Mouse (Mus musculus) hindbrain, embryonic 11.5 days (tissue): Measurements from ENCODE around the gene Parp3. TPM values are rescaled to one million over a fixed set of nuclear protein-coding genes. Genes with fewer than 3 reads are reported as not detected.
A peak's percentile ranks its signal among the peaks of the same experiment; 100 is the strongest.

Experiments
- ATAC-seq: fragments of 200-750 bp; cut with Nextera tagmentation; 2 replicates; pipeline ENCODE4 v1.8.0; 2017; ENCODE audit warnings: mild to moderate bottlenecking, moderate TSS enrichment, moderate library complexity; ENCODE audit not compliant: low FRiP score
- DNase-seq: peaks from one replicate; pipeline ENCODE4 v3.0.0-alpha.2; 2015; ENCODE audit warnings: low spot score
- H3K27ac ChIP-seq: fragments of 300-500 bp; sonication (generic); 2 replicates; pipeline ENCODE4 v1.5.1; 2014; ENCODE audit warnings: mild to moderate bottlenecking, low read depth, low read length
- H3K27me3 ChIP-seq: fragments of 300-500 bp; sonication (generic); 2 replicates; pipeline ENCODE4 v1.6.1; 2014; ENCODE audit warnings: mild to moderate bottlenecking, low read length, moderate library complexity, mixed read lengths; ENCODE audit not compliant: control insufficient read depth, insufficient read depth
- H3K36me3 ChIP-seq: fragments of 300-500 bp; sonication (generic); 2 replicates; pipeline ENCODE4 v1.6.1; 2014; ENCODE audit warnings: mild to moderate bottlenecking, low read length, moderate library complexity, mixed read lengths; ENCODE audit not compliant: control insufficient read depth, insufficient read depth
- H3K4me1 ChIP-seq: fragments of 300-500 bp; sonication (generic); replicated peaks from 2 replicates; pipeline ENCODE4 v1.6.1; 2014; ENCODE audit warnings: low read length, mixed read lengths; ENCODE audit not compliant: control insufficient read depth, insufficient read depth
- H3K4me2 ChIP-seq: fragments of 300-500 bp; sonication (generic); replicated peaks from 2 replicates; pipeline ENCODE4 v1.6.1; 2014; ENCODE audit warnings: mild to moderate bottlenecking, low read depth, low read length
- H3K4me3 ChIP-seq: fragments of 300-500 bp; sonication (generic); 2 replicates; pipeline ENCODE4 v1.5.1; 2014; ENCODE audit warnings: low read depth, low read length
- H3K9ac ChIP-seq: fragments of 300-500 bp; sonication (generic); 2 replicates; pipeline ENCODE4 v1.6.1; 2014; ENCODE audit warnings: low read depth, low read length
- H3K9me3 ChIP-seq: fragments of 300-500 bp; sonication (generic); 2 replicates; pipeline ENCODE4 v1.6.1; 2016; ENCODE audit warnings: low read length; ENCODE audit not compliant: control insufficient read depth
- WGBS: fragments of 180-500 bp; shearing (Covaris S2); extraction: QIAGEN DNeasy Blood & Tissue Kit; methylation state at CpG from one replicate; pipeline ENCODE4 v1.1.7; 2014; 5-methylcytosine and 5-hydroxymethylcytosine counted together
- polyA plus RNA-seq: library from polyadenylated mRNA; unstranded; fragments of >200 nt; fragmentation: Nextera tagmentation; extraction: Ambion mirVana; gene quantifications from 2 replicates; pipeline ENCODE4 v1.2.1, GENCODE M21; 2014

Parp3 gene
- polyA plus RNA-seq, 1 experiment from 2014 or later: 1.4 TPM

DNA sequence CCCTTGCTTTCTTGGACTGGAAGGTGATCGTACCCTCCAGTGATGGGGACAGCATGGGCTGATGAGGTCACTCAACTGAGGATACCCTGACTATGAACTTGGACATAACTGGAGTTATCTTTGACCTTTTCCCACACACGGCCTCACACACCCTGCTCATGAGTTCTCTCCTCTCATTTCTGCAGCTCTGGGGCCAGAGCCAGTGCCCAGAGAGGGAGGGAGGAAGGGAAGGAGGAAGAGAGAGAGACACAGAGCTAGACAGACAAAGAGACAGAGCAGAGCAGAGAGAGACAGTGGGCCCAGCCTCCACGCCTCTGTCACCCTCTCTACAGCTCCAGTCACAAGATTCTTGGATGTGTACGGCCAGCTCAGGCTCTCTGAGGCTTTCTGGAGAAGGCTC is 4.4 kb downstream of the Parp3 start:
- Histone ChIP-seq H3K36me3 (no peaks in the 10 kb centered on the region), H3K4me2 (no peak overlapping the region), H3K9me3 (no peaks in the 10 kb centered on the region), H3K27ac (no peak overlapping the region), H3K4me3 (no peak overlapping the region), H3K9ac (no peak overlapping the region), H3K4me1 (0 out of 2 replicates have a peak, but pooled peaks cover 4% of the 10 kb centered on the region), H3K27me3 (no peaks in the 10 kb centered on the region)
- no peak for ATAC-seq
- WGBS: 72% methylated on average over 4 of the region's 4 CpGs
- no peak for DNase-seq

DNA sequence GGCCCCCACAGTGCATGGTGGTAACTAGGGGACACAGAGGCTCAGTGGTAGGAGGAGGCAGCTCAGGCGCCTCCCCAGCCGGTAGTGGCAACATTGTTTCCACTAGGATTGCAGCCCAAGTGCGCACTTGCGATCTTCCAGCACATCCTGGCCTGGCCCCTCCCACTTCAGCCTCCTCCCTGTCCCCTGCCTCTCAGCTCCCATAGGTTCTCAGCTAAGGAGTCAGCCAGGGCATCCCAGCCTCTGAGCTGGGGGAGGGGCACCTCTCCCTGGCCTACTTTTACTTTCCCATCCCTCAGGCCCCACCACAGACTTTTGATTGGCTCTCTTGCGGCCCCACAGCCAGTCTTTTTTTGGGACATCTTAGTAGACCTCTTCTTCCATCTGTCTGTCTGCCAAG is 4.9 kb downstream of the Parp3 start:
- no peaks in the 10 kb centered on the region for H3K36me3 ChIP-seq
- ATAC-seq: 0 out of 2 replicates have a peak, but pooled peaks have one; percentile 13
- no peak overlapping the region for H3K9ac ChIP-seq
- no peaks in the 10 kb centered on the region for H3K9me3 ChIP-seq
- DNase-seq: no peak
- no peak overlapping the region for H3K4me3 ChIP-seq
- H3K27me3 ChIP-seq: no peaks in the 10 kb centered on the region
- WGBS: 11% methylated on average over 5 of the region's 5 CpGs
- no peak overlapping the region for H3K27ac ChIP-seq
- 0 out of 2 replicates have a peak, but pooled peaks cover 4% of the 10 kb centered on the region for H3K4me1 ChIP-seq
- H3K4me2 ChIP-seq: no peak overlapping the region

DNA sequence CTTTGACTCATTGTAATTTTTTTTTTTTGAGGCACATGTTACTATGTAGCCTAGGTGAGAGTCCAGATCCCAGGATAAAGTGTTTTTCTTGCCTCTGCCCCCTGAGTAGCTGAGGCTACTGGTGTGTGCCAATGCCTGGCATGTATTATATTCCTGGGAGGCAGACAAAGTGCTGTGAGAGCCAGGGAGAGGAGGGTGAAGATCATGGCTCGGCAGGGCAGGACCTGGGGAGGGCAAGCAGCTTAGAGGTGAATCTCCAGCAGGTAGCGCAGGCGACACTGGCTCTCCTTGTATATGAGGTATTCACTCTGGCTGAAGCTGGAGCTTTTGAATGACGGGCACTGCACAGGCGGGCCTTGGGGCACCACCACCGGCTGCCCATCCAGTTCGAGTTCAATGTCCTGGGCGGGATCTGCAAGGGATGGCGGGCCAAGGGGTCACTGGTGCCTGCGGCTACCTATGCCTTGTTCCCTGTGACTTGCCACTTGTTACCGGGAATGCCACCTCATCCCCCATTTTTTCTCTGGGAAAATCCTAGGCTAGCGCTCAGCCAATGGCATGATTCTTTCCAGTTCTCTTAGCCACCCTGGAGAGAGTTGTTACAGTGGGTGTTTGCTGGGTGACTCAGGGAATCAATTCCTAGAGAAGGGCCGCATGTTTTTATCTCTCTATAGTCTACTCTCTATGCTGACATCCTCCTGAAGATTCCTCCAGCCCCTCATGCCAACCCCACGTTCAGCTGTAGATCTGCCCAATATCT is 5.6 kb downstream of the Parp3 start:
- ATAC-seq (no peak), DNase-seq (no peak)
- Histone ChIP-seq H3K27ac (no peak overlapping the region), H3K4me3 (no peak overlapping the region), H3K9me3 (no peaks in the 10 kb centered on the region), H3K4me2 (no peak overlapping the region), H3K4me1 (0 out of 2 replicates have a peak, but pooled peaks cover 4% of the 10 kb centered on the region), H3K36me3 (no peaks in the 10 kb centered on the region), H3K27me3 (no peaks in the 10 kb centered on the region), H3K9ac (no peak overlapping the region)
- 64% methylated on average over 14 of the region's 14 CpGs for WGBS

DNA sequence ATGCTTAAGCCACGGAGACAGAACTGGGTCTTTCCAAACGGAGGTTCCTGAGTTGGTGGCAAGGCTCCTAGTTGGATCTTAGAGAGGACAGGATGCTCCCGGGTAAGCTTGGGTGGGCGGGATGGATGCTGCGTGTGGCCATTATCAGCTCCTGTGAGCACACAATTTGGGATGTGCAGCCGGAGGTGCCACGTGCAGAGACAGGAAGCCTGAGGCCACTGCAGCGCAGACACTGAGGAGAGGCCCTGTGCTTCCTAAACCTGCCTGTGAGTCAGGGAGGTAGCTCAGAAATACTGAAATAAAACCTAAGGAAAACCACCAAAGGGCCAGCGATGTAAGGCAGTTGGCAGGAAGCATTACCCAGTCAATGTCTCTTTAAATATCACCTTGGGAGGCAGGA is 7.0 kb downstream of the Parp3 start:
- no peaks in the 10 kb centered on the region for H3K36me3 ChIP-seq
- no peak overlapping the region for H3K4me2 ChIP-seq
- H3K27me3 ChIP-seq: no peaks in the 10 kb centered on the region
- H3K9me3 ChIP-seq: no peaks in the 10 kb centered on the region
- 74% methylated on average over 9 of the region's 9 CpGs for WGBS
- 0 out of 2 replicates have a peak, but pooled peaks cover 10% of the 10 kb centered on the region for H3K4me1 ChIP-seq
- no peak overlapping the region for H3K27ac ChIP-seq
- no peak for ATAC-seq
- H3K4me3 ChIP-seq: no peak overlapping the region
- DNase-seq: no peak
- H3K9ac ChIP-seq: no peak overlapping the region

DNA sequence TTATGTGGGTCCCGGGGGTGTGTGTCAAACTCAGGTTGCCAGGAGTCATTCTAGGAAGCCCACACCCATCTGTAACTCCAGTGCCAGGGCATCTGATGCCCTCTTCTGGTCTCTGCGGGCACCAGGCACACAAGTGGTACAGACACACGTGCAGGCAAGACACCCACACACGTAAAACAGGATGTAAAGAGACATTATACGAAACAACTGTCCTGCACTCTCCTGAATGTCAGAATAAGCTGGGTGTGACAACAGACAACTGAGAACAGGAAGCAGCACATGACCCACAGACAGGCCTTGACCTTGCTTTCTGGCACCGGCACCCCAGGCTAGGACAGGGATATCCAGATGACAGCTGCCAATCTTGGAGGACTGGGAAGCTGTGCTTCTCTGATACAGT is 7.4 kb downstream of the Parp3 start:
- no peaks in the 10 kb centered on the region for H3K27me3 ChIP-seq
- DNase-seq (no peak), ATAC-seq (no peak)
- H3K4me1 ChIP-seq: peaks cover 14% of the 10 kb centered on the region; the same call in 1 of the 2 replicates
- no peak overlapping the region for H3K4me2 ChIP-seq
- H3K4me3 ChIP-seq: no peak overlapping the region
- no peaks in the 10 kb centered on the region for H3K36me3 ChIP-seq
- H3K9ac ChIP-seq: no peak overlapping the region
- no peaks in the 10 kb centered on the region for H3K9me3 ChIP-seq
- 73% methylated on average over 6 of the region's 6 CpGs for WGBS
- no peak overlapping the region for H3K27ac ChIP-seq

DNA sequence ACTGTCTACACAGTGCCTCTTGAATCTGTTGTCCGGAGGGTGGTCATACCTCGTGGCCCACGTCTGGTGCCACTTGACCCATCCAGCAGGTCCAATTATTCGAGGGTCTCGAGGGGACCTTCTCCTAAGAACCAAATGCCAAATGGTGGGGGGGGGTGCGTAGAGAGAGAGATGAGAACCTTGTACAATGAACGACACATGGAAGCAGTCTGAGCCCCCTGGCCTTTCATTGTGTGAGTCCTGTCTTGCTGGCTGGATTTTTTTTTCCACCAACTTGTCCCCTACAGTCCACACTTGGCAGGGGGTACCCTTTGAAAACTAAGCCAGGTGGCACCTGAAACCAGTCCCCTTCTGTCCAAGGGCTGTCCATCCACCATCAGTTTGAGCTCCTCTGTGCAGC is 9.0 kb downstream of the Parp3 start:
- Histone ChIP-seq H3K9ac (no peak overlapping the region), H3K9me3 (no peaks in the 10 kb centered on the region), H3K27ac (no peak overlapping the region), H3K4me1 (peaks cover 17% of the 10 kb centered on the region; the same call in 1 of the 2 replicates), H3K27me3 (no peaks in the 10 kb centered on the region), H3K36me3 (peaks cover 7% of the 10 kb centered on the region; the same call in 1 of the 2 replicates), H3K4me3 (no peak overlapping the region), H3K4me2 (no peak overlapping the region)
- no peak for ATAC-seq
- WGBS: 84% methylated on average over 7 of the region's 7 CpGs
- no peak for DNase-seq

DNA sequence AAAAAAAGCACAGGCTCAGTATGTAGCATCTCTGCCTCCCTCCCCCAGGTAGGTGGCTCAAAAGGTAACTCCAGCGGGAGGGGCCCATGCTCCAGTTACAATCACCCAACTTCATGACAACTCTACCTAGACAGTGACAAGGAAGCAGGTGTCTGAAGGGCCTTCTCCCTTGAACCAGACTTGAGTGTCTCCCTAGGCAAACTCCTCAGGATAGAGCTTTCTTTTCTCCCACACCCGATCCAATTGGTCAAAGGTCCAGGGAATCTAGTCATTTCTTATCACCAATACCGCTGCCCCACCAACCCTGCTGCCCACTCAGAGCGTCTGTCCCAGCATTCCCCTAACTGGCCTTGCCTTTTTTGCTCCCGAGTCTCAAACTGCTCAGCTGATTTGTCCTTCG is 10.0 kb downstream of the Parp3 start:
- no peak overlapping the region for H3K27ac ChIP-seq
- no peak overlapping the region for H3K9ac ChIP-seq
- H3K27me3 ChIP-seq: no peaks in the 10 kb centered on the region
- no peak overlapping the region for H3K4me2 ChIP-seq
- no peak overlapping the region for H3K4me3 ChIP-seq
- DNase-seq (no peak), ATAC-seq (no peak)
- peaks cover 16% of the 10 kb centered on the region; the same call in 1 of the 2 replicates for H3K4me1 ChIP-seq
- peaks cover 12% of the 10 kb centered on the region; the same call in 1 of the 2 replicates for H3K36me3 ChIP-seq
- 95% methylated on average over 6 of the region's 6 CpGs for WGBS
- no peaks in the 10 kb centered on the region for H3K9me3 ChIP-seq

DNA sequence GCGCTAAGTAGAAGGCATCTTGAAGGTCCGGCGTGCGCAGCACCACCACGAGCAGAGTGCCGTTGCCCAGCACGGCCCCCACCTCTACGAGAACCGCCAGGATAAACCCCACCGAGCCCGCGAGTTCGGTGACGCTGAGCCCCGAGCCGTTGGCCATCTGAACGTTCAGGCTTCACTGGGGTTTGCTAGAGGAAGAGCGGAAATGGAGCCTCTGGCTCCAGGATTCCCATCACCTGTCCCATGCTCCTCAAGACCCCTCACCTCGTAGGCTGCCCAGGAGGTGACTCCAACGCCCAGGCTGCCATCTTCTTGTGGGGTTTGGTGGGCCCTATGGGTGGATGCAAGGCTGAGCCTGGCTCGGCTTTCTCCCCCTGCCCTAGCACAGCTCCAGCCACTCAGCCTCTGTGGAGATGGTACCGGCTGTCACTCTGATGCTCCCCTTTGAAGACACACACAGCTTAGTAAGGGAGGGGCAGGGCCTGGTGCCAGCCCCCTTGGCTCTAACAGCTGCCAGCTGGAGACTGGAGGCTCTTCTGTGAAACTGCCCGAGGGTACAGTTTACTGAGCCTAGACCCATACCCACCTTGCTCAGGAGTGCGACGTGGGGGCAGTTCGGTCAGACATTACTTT is 11.1 kb downstream of the Parp3 start, which contains the start of gene Gpr62:
Gpr62 (minus strand) TSS at position 368 of the 630 bp plus-strand sequence.
- Histone ChIP-seq H3K4me2 (peak within 1 kb of the TSS; percentile 95), H3K4me1 (peaks cover 14% of the 10 kb centered on the region; the same call in 1 of the 2 replicates), H3K9me3 (no peaks in the 10 kb centered on the region), H3K4me3 (peak within 1 kb of the TSS; percentile 43), H3K27me3 (no peaks in the 10 kb centered on the region), H3K9ac (peak within 1 kb of the TSS; percentile 68), H3K36me3 (peaks cover 18% of the 10 kb centered on the region), H3K27ac (peak within 1 kb of the TSS; percentile 60; the same call in 1 of the 2 replicates)
- WGBS: 28% methylated on average over 26 of the region's 26 CpGs
- ATAC-seq: peak; percentile 9
- DNase-seq: no peak
